Mouse (Mus musculus): ENCODE data around the gene B020031M17Rik. TPM values are rescaled to one million over a fixed set of nuclear protein-coding genes. Genes with fewer than 3 reads are reported as not detected.

B020031M17Rik gene
- polyA plus RNA-seq, 1 experiment from 2014 or later: not detected

Other genes with a start within 250 kb of the B020031M17Rik start
- gene Nim1k, start 194.9 kb downstream of the B020031M17Rik start, polyA plus RNA-seq (2014; fragmentation: Nextera tagmentation; extraction: Ambion mirVana): 0.58 and 0.76 TPM in 2 replicates
- gene Zfp131, start 159.9 kb downstream of the B020031M17Rik start, polyA plus RNA-seq (2014; fragmentation: Nextera tagmentation; extraction: Ambion mirVana): 35.6 and 39.5 TPM in 2 replicates
- gene AF067063, start 120.6 kb downstream of the B020031M17Rik start, polyA plus RNA-seq (2014; fragmentation: Nextera tagmentation; extraction: Ambion mirVana): not detected in 2 replicates
- gene D13Ertd608e, start 114.8 kb downstream of the B020031M17Rik start, polyA plus RNA-seq (2014; fragmentation: Nextera tagmentation; extraction: Ambion mirVana): not detected in 2 replicates
- gene Tcstv1, start 56.0 kb downstream of the B020031M17Rik start, polyA plus RNA-seq (2014; fragmentation: Nextera tagmentation; extraction: Ambion mirVana): not detected in 2 replicates
- gene Gm21761, start 21.5 kb downstream of the B020031M17Rik start, polyA plus RNA-seq (2014; fragmentation: Nextera tagmentation; extraction: Ambion mirVana): not detected in 2 replicates
- gene Gm36079, start 76.2 kb upstream of the B020031M17Rik start, polyA plus RNA-seq (2014; fragmentation: Nextera tagmentation; extraction: Ambion mirVana): not detected in 2 replicates
- gene Gm21188, start 101.4 kb upstream of the B020031M17Rik start, polyA plus RNA-seq (2014; fragmentation: Nextera tagmentation; extraction: Ambion mirVana): not detected in 2 replicates
- not detected in 2 replicates for gene Gm20767, start 189.4 kb upstream of the B020031M17Rik start, polyA plus RNA-seq (2014; fragmentation: Nextera tagmentation; extraction: Ambion mirVana)
- not detected in 2 replicates for gene Gm21818, start 221.6 kb upstream of the B020031M17Rik start, polyA plus RNA-seq (2014; fragmentation: Nextera tagmentation; extraction: Ambion mirVana)